Mouse (Mus musculus) G1E-ER4 (cell line): ENCODE measurements around the gene Matn1. TPM values are rescaled to one million over a fixed set of nuclear protein-coding genes. Genes with fewer than 3 reads are reported as not detected.

Source experiments
- GATA1 ChIP-seq: IDR thresholded peaks from one replicate; pipeline ENCODE4 v1.8.0; 2012; ENCODE audit warnings: low read length, inconsistent platforms
- polyA plus RNA-seq: library from polyadenylated mRNA; stranded (reverse); fragments of >175 nt; gene quantifications from 2 replicates; pipeline ENCODE4 v1.2.3, GENCODE M21; 2012

Gene Matn1
- polyA plus RNA-seq, 1 experiment = 0.15 TPM

- TF ChIP-seq GATA1 = no peak
Measured at GRCm38 (mm10) chr4:130990966-130991365, 46.8 kb downstream of the Matn1 start.

GRCm38 (mm10) chr4:130994556-130994955, 50.4 kb downstream of the Matn1 start:
- no peak for TF ChIP-seq GATA1

- no peak for TF ChIP-seq GATA1
Measured at GRCm38 (mm10) chr4:130999744-131000527, 55.8 kb downstream of the Matn1 start.

GRCm38 (mm10) chr4:131000614-131001178, 56.5 kb downstream of the Matn1 start:
- TF ChIP-seq GATA1 = no peak

Other genes with a start within 250 kb of the Matn1 start
- not detected in 2 replicates for gene Sdc3, start 151.8 kb upstream of the Matn1 start, polyA plus RNA-seq
- gene Laptm5, start 31.3 kb upstream of the Matn1 start, polyA plus RNA-seq = 193 and 288 TPM in 2 replicates